Mouse (Mus musculus): ENCODE measurements around the gene Rabgap1l. TPM values are rescaled to one million over a fixed set of nuclear protein-coding genes. Genes with fewer than 3 reads are reported as not detected.

The Rabgap1l gene
- polyA plus RNA-seq, 1 experiment from 2014 or later = 10.1 TPM

DNA sequence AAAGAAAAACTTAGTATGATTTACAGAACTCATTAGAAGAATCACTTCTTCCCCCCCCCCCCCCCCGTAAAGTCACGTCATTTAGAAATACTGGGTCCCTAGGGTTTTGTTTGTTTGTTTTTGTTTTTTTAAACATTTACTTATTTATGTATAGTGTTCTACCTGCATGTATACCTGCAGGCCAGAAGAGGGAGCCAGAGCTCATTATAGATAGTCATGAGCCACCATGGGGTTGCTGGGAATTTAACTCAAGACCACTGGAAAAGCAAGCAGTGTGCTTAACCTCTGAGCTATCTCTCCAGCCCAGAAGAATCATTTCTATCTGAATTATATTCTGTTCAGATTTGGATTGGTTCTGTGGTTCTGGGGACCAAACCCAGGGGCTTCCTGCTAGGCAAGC is 539.9 kb downstream of the Rabgap1l start:
- H3K27ac ChIP-seq = no peak overlapping the region
- ATAC-seq (replicated peaks; ENCODE audit: low FRiP score) = no peak

DNA sequence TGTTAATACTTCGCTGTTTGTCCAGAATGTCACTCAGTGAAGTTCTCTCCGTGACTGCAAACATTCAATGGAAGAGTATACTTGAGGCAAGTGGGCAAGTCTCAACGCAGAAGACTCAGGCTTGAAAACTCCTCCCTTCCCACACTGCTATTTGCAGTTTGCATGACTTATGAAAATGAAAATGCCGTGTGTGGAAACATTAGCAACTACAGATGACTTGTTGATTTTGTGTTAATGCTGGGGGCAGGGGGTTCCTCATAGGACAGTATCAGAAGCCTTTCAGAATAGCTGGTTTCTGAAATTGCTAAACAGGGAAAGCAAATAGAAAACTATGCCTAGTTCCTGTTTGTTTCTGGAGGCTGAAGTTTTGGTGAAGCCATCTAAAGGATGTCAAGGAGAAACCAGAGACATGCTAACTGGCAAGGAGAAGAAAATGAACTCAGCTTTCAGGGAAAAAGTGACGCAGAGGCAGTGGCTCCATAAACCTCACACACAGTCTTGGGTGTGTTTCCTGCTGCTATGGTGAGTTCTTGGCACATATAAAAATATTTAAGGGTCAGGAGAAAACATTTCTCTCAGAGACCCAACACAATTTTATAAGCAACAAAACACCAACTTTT is 541.5 kb downstream of the Rabgap1l start:
- no peak overlapping the region for H3K9ac ChIP-seq
- H3K4me2 ChIP-seq = no peak overlapping the region
- H3K27me3 ChIP-seq = no peaks in the 10 kb centered on the region
- H3K9me3 ChIP-seq (replicated peaks) = no peaks in the 10 kb centered on the region
- no peak overlapping the region for H3K27ac ChIP-seq
- ATAC-seq (replicated peaks; ENCODE audit: low FRiP score) = no peak
- H3K36me3 ChIP-seq = no peaks in the 10 kb centered on the region
- no peak overlapping the region for H3K4me3 ChIP-seq (replicated peaks)
- 77% methylated on average over 5 of the region's 5 CpGs for WGBS
- no peaks in the 10 kb centered on the region for H3K4me1 ChIP-seq

More for the DNA sequence above, 539.9 kb downstream of the Rabgap1l start:
- Histone ChIP-seq H3K4me1 (no peaks in the 10 kb centered on the region), H3K9me3 (replicated peaks) (no peaks in the 10 kb centered on the region), H3K4me3 (replicated peaks) (no peak overlapping the region), H3K36me3 (no peaks in the 10 kb centered on the region), H3K9ac (no peak overlapping the region), H3K4me2 (no peak overlapping the region), H3K27me3 (no peaks in the 10 kb centered on the region)
- WGBS = 84% methylated on average over 2 of the region's 2 CpGs

- Histone ChIP-seq H3K4me3 (replicated peaks) (no peak overlapping the region), H3K27ac (no peak overlapping the region), H3K9me3 (replicated peaks) (no peaks in the 10 kb centered on the region), H3K4me2 (no peak overlapping the region), H3K4me1 (no peaks in the 10 kb centered on the region), H3K9ac (no peak overlapping the region), H3K36me3 (no peaks in the 10 kb centered on the region), H3K27me3 (no peaks in the 10 kb centered on the region)
- ATAC-seq (replicated peaks; ENCODE audit: low FRiP score) = no peak
- 54% methylated on average over 4 of the region's 4 CpGs for WGBS
Observed at GRCm38 (mm10) chr1:160250782-160251181, 542.2 kb downstream of the Rabgap1l start.

- Histone ChIP-seq H3K9me3 (replicated peaks) (no peaks in the 10 kb centered on the region), H3K4me1 (no peaks in the 10 kb centered on the region), H3K36me3 (no peaks in the 10 kb centered on the region), H3K27ac (no peak overlapping the region), H3K9ac (no peak overlapping the region), H3K4me2 (no peak overlapping the region), H3K4me3 (replicated peaks) (no peak overlapping the region), H3K27me3 (no peaks in the 10 kb centered on the region)
- WGBS = 76% methylated on average over 3 of the region's 3 CpGs
- ATAC-seq (replicated peaks; ENCODE audit: low FRiP score) = no peak
Observed at GRCm38 (mm10) chr1:160249786-160250185, 543.2 kb downstream of the Rabgap1l start.

GRCm38 (mm10) chr1:160247473-160247872 is 545.5 kb downstream of the Rabgap1l start:
- Histone ChIP-seq H3K36me3 (no peaks in the 10 kb centered on the region), H3K4me3 (replicated peaks) (no peak overlapping the region), H3K27me3 (no peaks in the 10 kb centered on the region), H3K4me1 (no peaks in the 10 kb centered on the region), H3K9me3 (replicated peaks) (no peaks in the 10 kb centered on the region), H3K4me2 (no peak overlapping the region), H3K9ac (no peak overlapping the region), H3K27ac (no peak overlapping the region)
- no peak for ATAC-seq (replicated peaks; ENCODE audit: low FRiP score)
- WGBS = 81% methylated on average over 9 of the region's 9 CpGs

DNA sequence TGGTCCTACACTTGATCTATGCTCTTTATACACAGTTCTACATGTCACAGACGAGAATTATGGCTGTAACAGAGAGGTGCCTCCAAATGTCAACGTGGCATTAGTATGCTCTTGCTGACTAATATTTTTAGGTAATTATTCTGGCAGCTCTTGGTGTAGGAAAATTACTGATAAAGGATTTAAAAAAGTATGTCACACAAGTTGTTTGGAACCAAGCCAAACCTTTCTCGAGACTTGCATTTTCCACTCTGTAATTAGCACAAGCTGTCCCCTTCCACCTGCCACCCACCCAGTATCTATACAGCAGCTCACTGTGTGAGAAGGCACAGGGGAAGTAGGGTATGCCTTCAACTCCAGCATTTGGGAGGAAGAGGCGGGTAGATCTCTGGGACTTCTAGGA is 546.2 kb downstream of the Rabgap1l start:
- Histone ChIP-seq H3K4me2 (no peak overlapping the region), H3K36me3 (no peaks in the 10 kb centered on the region), H3K4me1 (no peaks in the 10 kb centered on the region), H3K9ac (no peak overlapping the region), H3K27me3 (no peaks in the 10 kb centered on the region), H3K27ac (no peak overlapping the region), H3K9me3 (replicated peaks) (no peaks in the 10 kb centered on the region), H3K4me3 (replicated peaks) (no peak overlapping the region)
- no peak for ATAC-seq (replicated peaks; ENCODE audit: low FRiP score)
- 73% methylated on average over 4 of the region's 4 CpGs for WGBS

DNA sequence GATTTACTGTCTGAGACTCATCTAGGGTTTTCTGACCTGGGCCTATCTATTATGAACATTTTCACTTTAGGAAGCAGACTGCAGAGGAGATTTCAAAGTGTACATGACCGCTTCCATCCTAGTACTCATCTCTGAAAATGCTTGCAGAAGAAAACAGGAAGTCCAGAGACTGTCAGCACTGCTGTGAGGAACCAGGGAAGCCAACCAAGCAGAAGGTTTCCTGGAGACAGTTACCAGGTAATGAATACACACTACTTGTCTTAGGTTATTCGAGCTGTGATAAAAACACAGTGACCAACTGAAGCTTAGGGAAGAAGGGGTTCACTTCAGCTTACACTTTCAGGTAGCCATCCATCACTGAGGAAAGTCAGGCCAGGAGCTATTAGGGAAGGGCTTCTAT is 547.1 kb downstream of the Rabgap1l start:
- Histone ChIP-seq H3K36me3 (no peaks in the 10 kb centered on the region), H3K27me3 (no peaks in the 10 kb centered on the region), H3K4me1 (no peaks in the 10 kb centered on the region), H3K4me2 (no peak overlapping the region), H3K27ac (no peak overlapping the region), H3K4me3 (replicated peaks) (no peak overlapping the region), H3K9me3 (replicated peaks) (no peaks in the 10 kb centered on the region), H3K9ac (no peak overlapping the region)
- 61% methylated on average over 2 of the region's 2 CpGs for WGBS
- no peak for ATAC-seq (replicated peaks; ENCODE audit: low FRiP score)

DNA sequence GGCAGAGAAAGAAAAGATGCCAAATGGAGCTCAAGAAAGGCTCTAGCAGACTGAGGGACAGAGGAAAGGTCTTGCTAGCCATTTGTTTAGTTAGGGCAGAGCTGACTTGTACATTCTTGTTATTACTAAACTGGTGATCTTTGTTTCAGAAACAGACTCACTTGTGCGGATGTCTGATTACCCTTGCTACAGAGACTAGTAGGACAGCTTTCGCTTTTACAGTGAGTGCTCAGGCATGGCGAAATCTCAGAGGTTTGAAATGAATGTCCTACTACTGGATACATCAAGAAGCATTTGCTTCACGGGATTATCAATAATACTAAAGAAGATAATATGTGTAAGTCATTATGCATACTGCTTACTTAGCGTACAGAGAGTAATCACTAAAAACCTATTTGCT is 548.3 kb downstream of the Rabgap1l start:
- 91% methylated on average over 5 of the region's 5 CpGs for WGBS
- Histone ChIP-seq H3K9ac (no peak overlapping the region), H3K4me1 (no peaks in the 10 kb centered on the region), H3K27ac (no peak overlapping the region), H3K4me3 (replicated peaks) (no peak overlapping the region), H3K36me3 (no peaks in the 10 kb centered on the region), H3K9me3 (replicated peaks) (no peaks in the 10 kb centered on the region), H3K27me3 (no peaks in the 10 kb centered on the region), H3K4me2 (no peak overlapping the region)
- no peak for ATAC-seq (replicated peaks; ENCODE audit: low FRiP score)

- Histone ChIP-seq H3K4me3 (replicated peaks) (no peak overlapping the region), H3K4me2 (no peak overlapping the region), H3K9me3 (replicated peaks) (no peaks in the 10 kb centered on the region), H3K4me1 (no peaks in the 10 kb centered on the region), H3K27ac (no peak overlapping the region), H3K27me3 (no peaks in the 10 kb centered on the region), H3K36me3 (no peaks in the 10 kb centered on the region), H3K9ac (no peak overlapping the region)
- no peak for ATAC-seq (replicated peaks; ENCODE audit: low FRiP score)
- 92% methylated on average over 2 of the region's 2 CpGs for WGBS
Observed at GRCm38 (mm10) chr1:160240091-160240490, 552.9 kb downstream of the Rabgap1l start.

DNA sequence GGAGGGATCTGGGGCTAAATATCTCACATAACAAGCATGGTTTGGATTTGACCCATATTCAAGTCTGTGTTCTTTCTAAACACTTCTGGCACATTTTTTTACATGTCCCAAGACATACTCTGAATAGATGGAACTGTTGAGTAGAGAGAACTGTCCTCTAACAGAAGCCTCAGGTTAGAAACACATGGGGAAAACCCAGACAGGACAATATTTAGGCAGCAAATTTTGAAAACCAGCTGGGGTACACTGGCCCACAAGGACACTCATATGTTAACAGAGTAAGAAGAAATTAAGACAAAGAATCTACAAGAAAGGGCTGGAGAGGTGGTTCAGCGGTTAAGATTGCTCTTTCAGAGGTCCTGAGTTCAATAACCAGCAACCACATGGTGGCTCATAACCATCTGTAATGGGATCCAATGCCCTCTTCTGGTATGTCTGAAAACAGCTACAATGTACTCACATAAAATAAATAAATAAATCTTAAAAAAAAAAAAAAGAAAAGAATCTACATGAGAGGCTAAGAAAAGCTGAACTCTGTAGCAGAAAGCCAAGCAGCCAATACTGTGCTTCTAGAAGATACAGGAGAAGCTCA is 554.1 kb downstream of the Rabgap1l start:
- no peaks in the 10 kb centered on the region for H3K4me1 ChIP-seq
- no peaks in the 10 kb centered on the region for H3K27me3 ChIP-seq
- H3K36me3 ChIP-seq = no peaks in the 10 kb centered on the region
- no peak overlapping the region for H3K27ac ChIP-seq
- no peak overlapping the region for H3K4me3 ChIP-seq (replicated peaks)
- no peak for ATAC-seq (replicated peaks; ENCODE audit: low FRiP score)
- H3K4me2 ChIP-seq = no peak overlapping the region
- no peaks in the 10 kb centered on the region for H3K9me3 ChIP-seq (replicated peaks)
- 75% methylated on average over 1 of the region's 1 CpGs for WGBS
- H3K9ac ChIP-seq = no peak overlapping the region

GRCm38 (mm10) chr1:160237981-160238380 is 555.0 kb downstream of the Rabgap1l start:
- Histone ChIP-seq H3K9me3 (replicated peaks) (no peaks in the 10 kb centered on the region), H3K36me3 (no peaks in the 10 kb centered on the region), H3K4me2 (no peak overlapping the region), H3K27me3 (no peaks in the 10 kb centered on the region), H3K4me3 (replicated peaks) (no peak overlapping the region), H3K27ac (no peak overlapping the region), H3K9ac (no peak overlapping the region), H3K4me1 (no peaks in the 10 kb centered on the region)
- 90% methylated on average over 2 of the region's 2 CpGs for WGBS
- no peak for ATAC-seq (replicated peaks; ENCODE audit: low FRiP score)

DNA sequence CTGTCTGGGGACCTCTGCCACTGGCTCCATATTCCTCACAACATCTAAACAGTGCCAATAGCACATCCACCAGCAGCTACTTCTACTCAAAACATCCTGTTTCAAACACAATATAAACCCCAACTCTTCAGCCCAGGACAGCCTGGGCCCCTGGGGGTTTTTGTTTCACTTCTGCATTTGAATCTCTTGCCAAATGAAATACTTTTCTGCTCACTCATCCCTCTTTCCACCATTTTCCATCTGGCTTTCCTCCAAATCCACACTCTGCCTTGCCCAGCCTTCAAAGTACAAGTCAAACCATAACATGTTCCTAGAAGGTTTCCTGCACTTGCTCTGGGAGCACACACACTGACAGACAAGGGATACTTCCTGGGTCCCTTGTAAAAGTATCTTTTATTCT is 559.1 kb downstream of the Rabgap1l start:
- 0 out of 2 replicates have a peak overlapping the region, but pooled peaks have one; percentile 4 for H3K27ac ChIP-seq
- no peaks in the 10 kb centered on the region for H3K9me3 ChIP-seq (replicated peaks)
- no peaks in the 10 kb centered on the region for H3K4me1 ChIP-seq
- ATAC-seq (replicated peaks; ENCODE audit: low FRiP score) = no peak
- H3K4me3 ChIP-seq (replicated peaks) = no peak overlapping the region
- H3K9ac ChIP-seq = no peak overlapping the region
- H3K36me3 ChIP-seq = no peaks in the 10 kb centered on the region
- H3K4me2 ChIP-seq = no peak overlapping the region
- no peaks in the 10 kb centered on the region for H3K27me3 ChIP-seq

DNA sequence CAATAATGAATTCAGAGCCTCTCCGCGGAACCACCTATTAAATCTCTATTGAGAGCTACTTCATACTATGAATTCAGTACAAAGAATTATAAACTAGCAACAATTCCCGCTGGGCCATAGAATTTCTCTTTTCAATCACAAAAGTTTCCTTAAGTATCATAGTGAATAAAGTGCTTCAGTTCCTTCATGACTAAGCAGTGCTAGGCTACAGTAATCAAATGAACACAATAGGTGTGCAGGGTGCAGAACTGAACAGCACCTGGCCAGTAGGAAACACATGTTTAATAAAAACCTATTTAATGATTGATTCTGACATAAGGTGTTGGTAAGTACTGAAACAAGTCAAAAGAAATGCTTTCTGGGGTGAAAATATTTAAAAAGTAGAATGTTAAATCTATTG is 560.9 kb downstream of the Rabgap1l start:
- no peak overlapping the region for H3K4me3 ChIP-seq (replicated peaks)
- no peaks in the 10 kb centered on the region for H3K9me3 ChIP-seq (replicated peaks)
- H3K27me3 ChIP-seq = no peaks in the 10 kb centered on the region
- no peak overlapping the region for H3K4me2 ChIP-seq
- 95% methylated on average over 3 of the region's 3 CpGs for WGBS
- H3K9ac ChIP-seq = no peak overlapping the region
- no peaks in the 10 kb centered on the region for H3K4me1 ChIP-seq
- no peak for ATAC-seq (replicated peaks; ENCODE audit: low FRiP score)
- H3K36me3 ChIP-seq = no peaks in the 10 kb centered on the region
- no peak overlapping the region for H3K27ac ChIP-seq
